Mouse (Mus musculus): ENCODE measurements at regions not wholly inside any gene's neighbourhood (a gene's known extent, or its start where the extent isn't known, plus 50 kb on each side); places are given as distances from the start of the nearest gene placed in this dataset.

GRCm38 (mm10) chr6:93281530-93281929 is 338.2 kb upstream of the Adamts9 start:
- Histone ChIP-seq H3K9ac (no peak overlapping the region), H3K4me1 (replicated peaks) (no peaks in the 10 kb centered on the region), H3K27me3 (no peaks in the 10 kb centered on the region), H3K27ac (no peak overlapping the region), H3K4me2 (no peak overlapping the region), H3K36me3 (no peaks in the 10 kb centered on the region), H3K4me3 (no peak overlapping the region), H3K9me3 (no peaks in the 10 kb centered on the region)
- 86% methylated on average over 1 of the region's 1 CpGs for WGBS
- ATAC-seq (ENCODE audit: low FRiP score) = no peak

- Histone ChIP-seq H3K9ac (no peak overlapping the region), H3K4me3 (no peak overlapping the region), H3K36me3 (no peaks in the 10 kb centered on the region), H3K27ac (no peak overlapping the region), H3K9me3 (no peaks in the 10 kb centered on the region), H3K27me3 (no peaks in the 10 kb centered on the region), H3K4me1 (replicated peaks) (no peaks in the 10 kb centered on the region), H3K4me2 (no peak overlapping the region)
- ATAC-seq (ENCODE audit: low FRiP score) = no peak
- WGBS = 82% methylated on average over 12 of the region's 12 CpGs
Measured at GRCm38 (mm10) chr6:93273917-93274513, 330.7 kb upstream of the Adamts9 start.

- Histone ChIP-seq H3K9me3 (no peaks in the 10 kb centered on the region), H3K4me1 (replicated peaks) (no peaks in the 10 kb centered on the region), H3K27ac (no peak overlapping the region), H3K4me3 (no peak overlapping the region), H3K9ac (no peak overlapping the region), H3K4me2 (no peak overlapping the region), H3K36me3 (no peaks in the 10 kb centered on the region), H3K27me3 (no peaks in the 10 kb centered on the region)
- no peak for ATAC-seq (ENCODE audit: low FRiP score)
- 74% methylated on average over 4 of the region's 4 CpGs for WGBS
Measured at GRCm38 (mm10) chr6:93272206-93272605, 328.9 kb upstream of the Adamts9 start.

- Histone ChIP-seq H3K4me2 (no peak overlapping the region), H3K9me3 (no peaks in the 10 kb centered on the region), H3K27me3 (no peaks in the 10 kb centered on the region), H3K4me3 (no peak overlapping the region), H3K9ac (no peak overlapping the region), H3K4me1 (replicated peaks) (no peaks in the 10 kb centered on the region), H3K36me3 (no peaks in the 10 kb centered on the region), H3K27ac (no peak overlapping the region)
- 80% methylated on average over 5 of the region's 5 CpGs for WGBS
- no peak for ATAC-seq (ENCODE audit: low FRiP score)
Measured at GRCm38 (mm10) chr6:93266826-93267225, 323.5 kb upstream of the Adamts9 start.

- H3K4me2 ChIP-seq = no peak overlapping the region
- H3K9ac ChIP-seq = no peak overlapping the region
- no peaks in the 10 kb centered on the region for H3K36me3 ChIP-seq
- no peaks in the 10 kb centered on the region for H3K27me3 ChIP-seq
- WGBS = 95% methylated on average over 2 of the region's 2 CpGs
- H3K9me3 ChIP-seq = no peaks in the 10 kb centered on the region
- no peak overlapping the region for H3K4me3 ChIP-seq
- H3K27ac ChIP-seq = no peak overlapping the region
- H3K4me1 ChIP-seq (replicated peaks) = no peaks in the 10 kb centered on the region
- ATAC-seq (ENCODE audit: low FRiP score) = no peak
Measured at GRCm38 (mm10) chr6:93265164-93265563, 321.9 kb upstream of the Adamts9 start.

GRCm38 (mm10) chr6:93260827-93261226 is 317.5 kb upstream of the Adamts9 start:
- 92% methylated on average over 4 of the region's 4 CpGs for WGBS
- no peaks in the 10 kb centered on the region for H3K27me3 ChIP-seq

GRCm38 (mm10) chr6:93257130-93257841 is 314.0 kb upstream of the Adamts9 start:
- no peaks in the 10 kb centered on the region for H3K27me3 ChIP-seq
- no peak for ATAC-seq (ENCODE audit: low FRiP score)
- 85% methylated on average over 5 of the region's 5 CpGs for WGBS
- no peak overlapping the region for H3K27ac ChIP-seq
- H3K4me2 ChIP-seq = no peak overlapping the region
- H3K9ac ChIP-seq = no peak overlapping the region
- H3K4me1 ChIP-seq (replicated peaks) = no peaks in the 10 kb centered on the region
- H3K9me3 ChIP-seq = no peaks in the 10 kb centered on the region
- no peaks in the 10 kb centered on the region for H3K36me3 ChIP-seq
- H3K4me3 ChIP-seq = no peak overlapping the region

More at GRCm38 (mm10) chr6:93260827-93261226, 317.5 kb upstream of the Adamts9 start:
- Histone ChIP-seq H3K4me1 (replicated peaks) (no peaks in the 10 kb centered on the region), H3K9ac (no peak overlapping the region), H3K36me3 (no peaks in the 10 kb centered on the region), H3K27ac (no peak overlapping the region), H3K4me2 (no peak overlapping the region), H3K9me3 (no peaks in the 10 kb centered on the region), H3K4me3 (no peak overlapping the region)
- ATAC-seq (ENCODE audit: low FRiP score) = no peak

- Histone ChIP-seq H3K4me3 (no peak overlapping the region), H3K27ac (no peak overlapping the region), H3K27me3 (no peaks in the 10 kb centered on the region), H3K4me2 (no peak overlapping the region), H3K36me3 (no peaks in the 10 kb centered on the region), H3K9ac (no peak overlapping the region), H3K4me1 (replicated peaks) (no peaks in the 10 kb centered on the region), H3K9me3 (no peaks in the 10 kb centered on the region)
- ATAC-seq (ENCODE audit: low FRiP score) = no peak
- WGBS = 66% methylated on average over 7 of the region's 7 CpGs
Measured at GRCm38 (mm10) chr6:93253746-93254145, 310.5 kb upstream of the Adamts9 start.

GRCm38 (mm10) chr6:93248973-93249372 is 305.7 kb upstream of the Adamts9 start:
- Histone ChIP-seq H3K36me3 (no peaks in the 10 kb centered on the region), H3K4me1 (replicated peaks) (no peaks in the 10 kb centered on the region), H3K27ac (no peak overlapping the region), H3K9me3 (no peaks in the 10 kb centered on the region), H3K4me2 (no peak overlapping the region), H3K4me3 (no peak overlapping the region), H3K9ac (no peak overlapping the region), H3K27me3 (no peaks in the 10 kb centered on the region)
- WGBS = 92% methylated on average over 4 of the region's 4 CpGs
- ATAC-seq (ENCODE audit: low FRiP score) = no peak

GRCm38 (mm10) chr6:93246498-93247242 is 303.4 kb upstream of the Adamts9 start:
- H3K4me1 ChIP-seq (replicated peaks) = no peaks in the 10 kb centered on the region
- no peak overlapping the region for H3K9ac ChIP-seq
- H3K4me3 ChIP-seq = no peak overlapping the region
- WGBS = 88% methylated on average over 6 of the region's 6 CpGs
- no peak overlapping the region for H3K4me2 ChIP-seq
- no peak for ATAC-seq (ENCODE audit: low FRiP score)
- no peaks in the 10 kb centered on the region for H3K27me3 ChIP-seq
- no peak overlapping the region for H3K27ac ChIP-seq
- peaks cover 3% of the 10 kb centered on the region; the same call in 1 of the 2 replicates for H3K9me3 ChIP-seq
- no peaks in the 10 kb centered on the region for H3K36me3 ChIP-seq

- Histone ChIP-seq H3K36me3 (no peaks in the 10 kb centered on the region), H3K4me1 (replicated peaks) (peaks cover 5% of the 10 kb centered on the region), H3K4me2 (no peak overlapping the region), H3K27me3 (no peaks in the 10 kb centered on the region), H3K27ac (no peak overlapping the region), H3K4me3 (no peak overlapping the region), H3K9ac (no peak overlapping the region), H3K9me3 (no peaks in the 10 kb centered on the region)
- no peak for ATAC-seq (ENCODE audit: low FRiP score)
- 70% methylated on average over 5 of the region's 5 CpGs for WGBS
Measured at GRCm38 (mm10) chr6:93235550-93235949, 292.3 kb upstream of the Adamts9 start.

- Histone ChIP-seq H3K9me3 (no peaks in the 10 kb centered on the region), H3K27ac (no peak overlapping the region), H3K9ac (no peak overlapping the region), H3K36me3 (no peaks in the 10 kb centered on the region), H3K4me1 (replicated peaks) (peaks cover 5% of the 10 kb centered on the region), H3K27me3 (no peaks in the 10 kb centered on the region), H3K4me3 (no peak overlapping the region), H3K4me2 (no peak overlapping the region)
- ATAC-seq (ENCODE audit: low FRiP score) = no peak
- 82% methylated on average over 9 of the region's 9 CpGs for WGBS
Measured at GRCm38 (mm10) chr6:93232636-93233035, 289.3 kb upstream of the Adamts9 start.
